Mouse (Mus musculus) embryonic stem cell, embryonic (primary cell): ENCODE data around the gene Dbp.

ENCODE experiments used
- CTCF ChIA-PET, 4 experiments: fragments of 300-600 bp in 2 of 4; fragments of 350-600 bp in 2 of 4; sonication (Branson Sonifier 250); formaldehyde crosslinking; loops; one replicate each; lab custom pipeline; 2022; ENCODE audit warnings: inconsistent platforms in 2 of 4; lab: Charles Lee
- POLR2A ChIA-PET, 4 experiments: fragments of 300-600 bp in 2 of 4; fragments of 350-600 bp in 2 of 4; sonication (Branson Sonifier 250); formaldehyde crosslinking; loops; one replicate each; lab custom pipeline; 2022; ENCODE audit warnings: antibody characterized with exemption in 4 of 4, inconsistent platforms in 1 of 4; lab: Charles Lee

Dbp gene

DNA sequence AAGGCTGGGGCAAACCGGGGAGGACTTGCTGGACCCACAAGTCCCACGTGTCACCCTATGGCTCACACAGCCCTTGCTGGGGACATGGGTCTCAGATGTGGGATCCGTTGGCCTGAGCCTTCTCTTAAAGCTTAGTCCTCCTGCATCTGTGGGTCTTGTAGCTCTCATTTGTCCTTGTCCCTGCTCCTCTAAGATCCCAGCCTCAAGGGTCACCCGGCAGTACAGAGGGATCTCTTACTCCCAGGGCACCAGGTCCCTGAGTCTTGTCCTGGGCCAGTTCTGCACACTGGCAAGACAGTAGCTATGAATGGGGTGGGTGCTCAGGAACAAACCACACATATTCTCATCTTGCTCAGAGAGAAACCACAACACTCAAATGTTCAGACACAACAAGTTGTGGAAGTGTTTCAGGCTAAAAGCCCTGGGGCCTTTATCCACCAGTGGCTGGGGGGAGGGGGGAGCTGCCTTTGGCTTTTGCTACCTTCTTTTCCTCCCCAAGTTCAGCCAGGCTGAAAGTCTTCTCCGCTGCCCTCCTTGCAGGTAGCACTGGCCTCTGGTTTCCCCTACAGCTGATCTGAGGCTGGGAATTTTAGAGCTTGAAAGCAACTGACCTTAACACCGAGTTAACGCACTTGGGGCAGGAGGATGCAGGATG lies 21.4 kb upstream of the Dbp start, which contains the start of gene Ntn5:
Gene Ntn5, plus strand, starts transcription at position 627 of the 655 bp plus-strand sequence.
- POLR2A ChIA-PET, result interaction anchor here (0.5 to 4.7 kb wide), 47 partner anchors 10 to 270 kb away, joined by 3 to 21 read pairs (median 5); partner anchors contain the start of genes Sphk2 (in 3 of the 4), Car11 (in 2 of the 4), Ftl1 (in 2 of the 4) and Fut2 (in 2 of the 4)

DNA sequence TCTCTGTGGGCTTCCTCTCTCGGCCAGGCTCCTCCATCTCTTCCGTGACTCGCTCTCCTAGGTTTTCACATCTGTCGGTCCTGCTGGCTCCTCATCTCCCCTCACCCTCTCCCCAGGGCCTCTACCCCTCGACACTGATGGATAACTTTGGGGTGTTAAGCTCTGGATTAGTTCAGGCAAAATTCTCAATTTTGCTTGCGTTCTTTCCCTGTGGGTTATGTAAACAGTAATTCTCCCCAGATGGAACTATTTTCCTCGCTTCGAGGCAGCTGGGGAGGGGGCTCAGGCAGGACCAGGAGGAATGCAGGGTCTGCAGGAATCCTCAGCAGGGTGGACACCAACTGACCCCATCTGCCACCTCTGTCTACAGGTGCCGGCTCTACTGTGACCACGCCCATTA lies 19.1 kb upstream of the Dbp start:
- POLR2A ChIA-PET, result interaction anchor here in 2 of 4 experiments (0.5 to 1.3 kb wide), 4 partner anchors 9 to 376 kb away, joined by 3 to 4 read pairs (median 4); no protein-coding TSS in a partner anchor
- CTCF ChIA-PET, result interaction anchor here in 2 of 4 experiments (0.6 to 4.1 kb wide), 2 partner anchors 41 to 169 kb away, joined by 3 to 33 read pairs; no protein-coding TSS in a partner anchor

More for the DNA sequence above, 21.4 kb upstream of the Dbp start, which contains the start of gene Ntn5:
- CTCF ChIA-PET, result interaction anchor here (0.5 to 4.1 kb wide), 69 partner anchors 9 to 547 kb away, joined by 3 to 33 read pairs (median 5); partner anchors contain the start of genes Car11 (in 2 of the 4), Fut1 (in 2 of the 4), Sec1 (in 2 of the 4) and Cyth2 (in 1 of the 4)

DNA sequence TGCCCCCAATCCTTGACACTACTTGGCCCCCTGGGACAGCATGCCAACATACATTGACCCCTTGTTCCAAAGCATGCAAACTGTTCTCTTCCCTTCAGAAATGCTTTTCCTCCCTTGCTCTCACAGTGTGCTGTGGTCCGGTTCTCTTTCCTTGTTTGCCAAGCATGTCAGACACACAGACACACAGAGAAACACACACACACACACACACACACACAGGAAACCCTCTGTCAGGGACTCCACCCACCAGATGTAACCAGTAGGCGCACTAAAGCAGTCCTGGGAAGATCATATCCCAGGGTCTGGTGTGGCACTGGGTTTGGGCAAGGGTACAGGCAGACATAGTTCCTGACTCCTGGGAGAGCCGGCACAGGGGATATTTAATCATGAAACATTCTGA lies 18.0 kb upstream of the Dbp start:
- CTCF ChIA-PET, result no interaction called here
- POLR2A ChIA-PET, result interaction anchor here in 1 of 4 experiments (1.3 kb wide), 1 partner anchor 161 kb away, joined by 3 read pairs; the partner anchor contains the start of genes Plekha4 and Ppp1r15a

DNA sequence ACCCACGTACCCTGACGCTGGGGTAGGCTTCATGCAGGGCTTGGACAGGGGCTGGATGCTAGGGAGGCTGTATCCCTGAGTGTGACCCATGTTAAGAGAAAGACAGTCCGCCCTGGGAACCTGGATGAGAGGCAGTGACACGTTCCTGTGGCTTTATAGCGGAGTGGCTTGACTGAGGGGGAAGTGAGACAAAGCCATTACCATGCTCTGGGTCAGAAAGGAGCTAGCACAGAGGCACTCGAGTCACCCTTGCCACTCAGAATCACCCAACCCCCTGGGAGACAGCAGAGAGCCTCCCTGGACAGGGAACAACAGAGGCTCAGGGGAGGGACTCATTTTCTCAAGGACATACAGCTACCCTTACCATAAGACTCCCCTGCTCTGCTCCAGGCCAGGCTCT lies 15.8 kb upstream of the Dbp start:
- ChIA-PET CTCF (no interaction called here), POLR2A (interaction anchor here in 3 of 4 experiments (0.6 to 3.1 kb wide), 13 partner anchors 11 to 232 kb away, joined by 3 to 13 read pairs (median 4); partner anchors contain the start of genes Car11 (in 2 of the 3) and Sphk2 (in 2 of the 3))

DNA sequence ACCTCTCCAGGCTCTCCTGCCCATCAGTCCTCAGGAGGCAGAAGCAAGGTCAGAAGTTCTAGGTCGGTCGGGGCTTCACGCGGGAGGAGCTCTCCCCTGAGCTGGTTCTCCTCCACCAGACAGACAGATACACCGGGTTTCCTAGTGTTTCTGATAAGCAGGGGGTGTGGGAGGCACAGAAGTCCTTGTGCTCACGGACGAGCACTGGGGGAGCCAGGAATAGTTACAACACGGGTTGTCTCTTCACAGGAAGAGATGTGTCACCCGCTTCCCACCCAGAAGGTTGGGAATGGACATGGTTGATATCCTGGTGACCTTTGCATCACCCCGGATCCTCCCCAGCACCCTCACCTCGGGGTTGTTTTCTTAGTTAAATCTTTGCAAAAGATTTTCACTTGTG lies 15.1 kb upstream of the Dbp start:
- POLR2A ChIA-PET, result interaction anchor here in 3 of 4 experiments (0.6 to 3.1 kb wide), 20 partner anchors 10 to 253 kb away, joined by 3 to 14 read pairs (median 4); partner anchors contain the start of genes Car11 (in 2 of the 3), Sphk2 (in 2 of the 3) and Fam83e (in 1 of the 3)
- CTCF ChIA-PET, result interaction anchor here in 2 of 4 experiments (0.5 to 1.0 kb wide), 2 partner anchors 97 to 308 kb away, joined by 3 read pairs; no protein-coding TSS in a partner anchor

DNA sequence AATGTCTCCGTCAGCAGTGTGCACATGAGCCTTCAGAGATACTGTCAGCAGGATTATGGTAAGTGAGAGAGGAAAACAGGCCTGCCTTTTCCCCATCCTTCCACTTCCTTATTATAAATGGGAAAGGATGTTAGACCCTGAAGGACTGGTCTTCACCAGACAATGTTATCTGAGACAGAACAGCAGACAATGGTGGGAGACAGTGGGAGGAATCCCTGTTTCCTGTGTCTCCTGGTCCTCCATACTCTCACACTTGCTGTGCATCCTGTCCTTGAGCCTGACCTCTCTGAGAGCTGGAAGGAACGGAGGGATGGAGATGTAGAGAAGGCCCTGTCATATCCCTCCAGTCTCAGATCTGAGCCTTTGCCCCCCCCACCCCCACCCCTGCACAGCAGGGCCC lies 12.5 kb upstream of the Dbp start:
- ChIA-PET POLR2A (interaction anchor here in 2 of 4 experiments (0.6 to 3.3 kb wide), 3 partner anchors 9 to 540 kb away, joined by 4 to 17 read pairs (median 8); partner anchors contain the start of gene Ntn5 (in 1 of the 2)), CTCF (interaction anchor here in 3 of 4 experiments (1.1 to 3.6 kb wide), 4 partner anchors 8 to 10 kb away, joined by 3 to 18 read pairs (median 7); partner anchors contain the start of gene Ntn5 (in 2 of the 3))

DNA sequence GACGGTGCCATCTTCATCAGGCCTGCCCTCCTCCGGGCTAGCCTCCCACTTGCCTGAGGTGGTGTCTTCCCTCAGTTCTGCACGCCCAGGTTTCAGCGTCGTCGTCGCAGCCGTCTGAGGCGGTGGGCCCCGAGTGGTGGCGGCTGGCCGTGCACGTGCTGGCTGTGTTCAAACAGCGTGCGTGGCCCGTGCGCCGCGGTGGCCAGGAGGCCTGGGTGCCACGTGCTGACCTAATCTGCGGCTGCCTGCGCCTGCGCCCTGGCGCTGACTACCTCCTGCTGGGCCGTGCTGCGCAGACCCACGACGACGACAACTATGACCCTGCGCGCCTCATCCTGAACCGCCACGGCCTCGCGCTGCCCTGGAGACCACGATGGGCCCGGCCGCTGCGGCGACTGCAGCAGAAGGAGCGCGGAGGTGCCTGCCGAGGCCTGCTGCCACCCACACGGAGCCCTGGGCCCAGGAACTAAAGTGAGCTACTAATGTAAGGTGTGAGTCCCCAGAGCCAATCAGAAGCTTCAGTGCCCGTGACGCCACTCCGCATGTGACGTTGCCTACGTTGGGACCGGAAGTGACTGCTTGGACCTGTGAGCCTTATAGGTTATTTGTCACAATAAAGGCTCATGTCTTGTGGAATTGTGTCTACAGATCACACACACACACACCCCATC lies 10.8 kb upstream of the Dbp start, which contains the start of gene Sec1:
Gene Sec1, minus strand, starts transcription at position 482 of the 671 bp plus-strand sequence.
- ChIA-PET CTCF (interaction anchor here in 3 of 4 experiments (0.5 to 3.6 kb wide), 6 partner anchors 11 to 289 kb away, joined by 3 to 18 read pairs (median 6); partner anchors contain the start of genes Ntn5 (in 2 of the 3) and Kcna7 (in 1 of the 3)), POLR2A (interaction anchor here (0.9 to 3.3 kb wide), 13 partner anchors 10 to 175 kb away, joined by 3 to 27 read pairs (median 4); partner anchors contain the start of genes Sphk2 (in 3 of the 4), Dbp (in 2 of the 4), Fut2 (in 1 of the 4) and Ntn5 (in 1 of the 4))

DNA sequence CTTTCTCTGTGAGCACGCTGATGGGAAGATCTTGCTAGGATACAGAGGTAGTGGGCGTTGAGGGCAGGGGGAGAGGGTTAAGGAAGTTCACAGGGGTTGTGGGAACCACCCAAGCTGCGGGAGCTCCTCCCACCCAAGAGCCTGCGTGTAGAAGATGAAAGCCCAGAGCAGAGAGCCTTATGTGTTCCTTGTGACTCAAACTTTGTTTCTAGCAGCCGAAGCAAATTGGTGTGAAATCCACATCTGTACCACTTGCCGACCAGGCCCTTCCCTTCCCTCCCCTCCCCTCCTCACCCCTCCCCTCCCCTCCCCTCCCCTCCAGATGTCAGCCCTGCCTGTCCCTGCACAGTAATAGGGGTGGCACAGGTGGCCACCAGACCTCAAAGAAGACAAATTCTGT lies 9.8 kb upstream of the Dbp start:
- CTCF ChIA-PET, result interaction anchor here in 3 of 4 experiments (0.5 to 3.6 kb wide), 4 partner anchors 12 to 246 kb away, joined by 3 to 18 read pairs (median 8); partner anchors contain the start of gene Ntn5 (in 2 of the 3)
- POLR2A ChIA-PET, result interaction anchor here in 3 of 4 experiments (0.6 to 3.3 kb wide), 12 partner anchors 9 to 96 kb away, joined by 3 to 27 read pairs (median 4); partner anchors contain the start of genes Dbp (in 2 of the 3), Sphk2 (in 2 of the 3), Fam83e (in 1 of the 3) and Fut2 (in 1 of the 3)

DNA sequence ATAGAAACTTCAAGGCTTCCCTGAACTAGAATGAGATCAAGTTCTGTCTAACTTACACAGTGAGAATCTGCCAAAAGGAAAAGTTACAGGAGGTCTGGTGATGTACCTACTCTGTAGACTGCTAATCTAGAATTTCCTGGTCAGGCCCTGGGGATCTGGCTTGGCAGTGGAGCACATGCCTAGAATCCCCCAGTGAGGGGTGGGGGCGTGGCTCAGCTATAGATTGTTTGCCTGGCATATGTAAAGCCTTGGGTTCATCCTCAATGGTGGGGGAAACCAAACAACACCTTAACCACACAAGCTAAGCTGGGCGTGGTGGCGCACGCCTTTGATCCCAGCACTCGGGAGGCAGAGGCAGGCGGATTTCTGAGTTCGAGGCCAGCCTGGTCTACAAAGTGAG lies 7.0 kb upstream of the Dbp start:
- ChIA-PET POLR2A (interaction anchor here in 3 of 4 experiments (0.6 to 14.6 kb wide), 6 partner anchors 18 to 184 kb away, joined by 3 to 640 read pairs (median 5); partner anchors contain the start of genes Fam83e (in 2 of the 3), Rpl18 (in 2 of the 3), Sphk2 (in 2 of the 3) and Spaca4 (in 1 of the 3)), CTCF (interaction anchor here in 1 of 4 experiments (0.6 to 1.5 kb wide), 2 partner anchors 15 to 152 kb away, joined by 3 to 7 read pairs; no protein-coding TSS in a partner anchor)

DNA sequence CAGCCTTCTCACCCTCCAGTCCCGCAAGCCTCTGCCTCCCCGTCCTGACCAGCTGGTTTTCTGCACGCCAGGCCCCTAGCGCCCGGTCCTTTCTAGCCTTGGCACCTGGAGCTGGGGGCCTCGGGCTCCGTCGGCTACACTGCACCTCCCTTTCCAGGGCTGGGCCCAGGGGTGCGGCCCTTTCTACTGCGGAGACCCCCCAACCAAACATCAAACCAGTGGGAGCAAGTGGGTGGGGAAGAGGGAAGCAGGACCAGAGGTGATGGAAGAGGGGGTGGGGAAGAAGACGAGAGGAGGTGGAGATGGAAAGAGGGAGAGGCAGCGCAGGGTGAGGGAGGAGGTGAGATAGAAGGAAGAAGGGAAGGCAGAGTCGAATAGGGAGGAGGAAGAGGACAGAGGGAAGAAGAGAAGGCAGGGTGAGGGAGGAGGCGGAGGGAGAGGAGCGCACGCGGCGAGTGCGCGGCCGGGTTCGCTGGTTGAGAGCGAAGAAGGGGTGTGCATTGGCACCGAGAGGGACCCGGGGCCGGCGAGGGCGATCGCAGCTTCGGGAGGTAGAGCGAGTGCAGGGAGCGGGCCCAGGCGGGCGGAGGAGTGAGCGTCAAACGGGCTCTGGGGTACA lies 5.3 kb upstream of the Dbp start, which contains the start of gene Car11:
Gene Car11, plus strand, starts transcription at position 321 of the 619 bp plus-strand sequence.
- POLR2A ChIA-PET, result interaction anchor here in 3 of 4 experiments (0.5 to 14.6 kb wide), 26 partner anchors 9 to 498 kb away, joined by 3 to 640 read pairs (median 6); partner anchors contain the start of genes Fam83e (in 3 of the 3), Rpl18 (in 2 of the 3), Sphk2 (in 2 of the 3) and Bax (in 1 of the 3)
- CTCF ChIA-PET, result interaction anchor here (0.6 to 3.6 kb wide), 10 partner anchors 17 to 1141 kb away, joined by 3 to 29 read pairs (median 4); partner anchors contain the start of genes Gys1 (in 2 of the 4), Ntn5 (in 2 of the 4) and Lmtk3 (in 1 of the 4)

DNA sequence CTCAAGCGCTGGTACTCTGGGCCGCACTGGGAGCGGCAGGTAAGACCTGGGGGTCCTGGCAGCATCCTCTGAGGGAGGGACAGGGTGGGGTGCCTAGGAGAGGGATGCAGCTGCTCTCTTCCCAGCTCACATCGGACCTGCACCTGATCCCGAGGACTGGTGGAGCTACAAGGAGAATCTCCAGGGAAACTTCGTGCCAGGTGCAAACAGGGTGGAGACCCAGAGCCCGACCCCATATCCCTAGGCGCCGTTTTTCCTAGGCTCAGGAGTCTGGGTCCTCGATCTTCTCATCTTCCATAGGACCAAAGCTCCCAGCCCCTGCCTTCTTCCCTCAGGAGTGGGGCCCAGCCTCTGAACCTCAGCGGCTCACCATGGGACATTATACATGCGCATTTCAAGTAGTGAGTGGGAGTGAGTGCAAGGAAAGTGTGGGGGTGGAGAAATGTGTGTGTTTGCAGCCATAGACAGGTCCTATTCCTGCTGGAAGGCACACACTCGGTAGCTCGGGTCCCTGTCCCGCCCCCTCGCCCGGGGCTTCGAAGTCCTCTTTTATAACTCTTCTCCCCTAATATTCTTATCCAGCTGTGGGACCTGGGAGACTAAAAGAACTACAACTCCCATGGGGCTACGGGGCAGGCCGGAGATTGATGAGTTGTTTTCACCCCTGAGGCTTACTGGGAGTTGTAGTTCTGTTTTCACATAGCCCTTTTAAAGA lies 4.4 kb upstream of the Dbp start:
- ChIA-PET POLR2A (interaction anchor here in 3 of 4 experiments (0.6 to 14.6 kb wide), 50 partner anchors 8 to 571 kb away, joined by 3 to 640 read pairs (median 4); partner anchors contain the start of genes Fam83e (in 3 of the 3), Rpl18 (in 3 of the 3), Sphk2 (in 3 of the 3) and Ntn5 (in 2 of the 3)), CTCF (interaction anchor here in 3 of 4 experiments (0.7 to 3.6 kb wide), 9 partner anchors 17 to 358 kb away, joined by 3 to 29 read pairs (median 4); partner anchors contain the start of genes Gys1 (in 2 of the 3) and Ntn5 (in 2 of the 3))

DNA sequence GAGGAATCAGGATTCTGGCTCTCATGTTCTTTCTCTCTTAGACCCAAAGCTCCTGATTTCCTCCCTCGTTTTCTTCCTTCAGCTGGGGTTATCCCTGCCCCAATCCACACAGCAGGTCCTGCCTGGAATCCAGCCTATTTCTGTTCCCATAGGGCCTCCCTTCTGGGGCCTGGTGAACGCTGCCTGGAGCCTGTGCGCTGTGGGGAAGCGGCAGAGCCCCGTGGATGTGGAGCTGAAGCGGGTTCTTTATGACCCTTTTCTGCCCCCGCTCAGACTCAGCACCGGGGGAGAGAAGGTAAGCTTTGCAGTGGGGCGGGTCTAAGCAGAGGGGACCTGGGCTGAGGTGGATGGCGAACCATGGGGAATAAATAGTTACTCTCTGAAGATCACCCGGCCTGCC lies 3.8 kb upstream of the Dbp start:
- CTCF ChIA-PET, result interaction anchor here in 3 of 4 experiments (0.9 to 3.6 kb wide), 8 partner anchors 18 to 267 kb away, joined by 3 to 29 read pairs (median 5); partner anchors contain the start of genes Gys1 (in 2 of the 3) and Ntn5 (in 2 of the 3)
- POLR2A ChIA-PET, result interaction anchor here (0.6 to 14.6 kb wide), 48 partner anchors 8 to 572 kb away, joined by 3 to 640 read pairs (median 4); partner anchors contain the start of genes Rpl18 (in 4 of the 4), Fam83e (in 3 of the 4), Sphk2 (in 3 of the 4) and Ftl1 (in 2 of the 4)

DNA sequence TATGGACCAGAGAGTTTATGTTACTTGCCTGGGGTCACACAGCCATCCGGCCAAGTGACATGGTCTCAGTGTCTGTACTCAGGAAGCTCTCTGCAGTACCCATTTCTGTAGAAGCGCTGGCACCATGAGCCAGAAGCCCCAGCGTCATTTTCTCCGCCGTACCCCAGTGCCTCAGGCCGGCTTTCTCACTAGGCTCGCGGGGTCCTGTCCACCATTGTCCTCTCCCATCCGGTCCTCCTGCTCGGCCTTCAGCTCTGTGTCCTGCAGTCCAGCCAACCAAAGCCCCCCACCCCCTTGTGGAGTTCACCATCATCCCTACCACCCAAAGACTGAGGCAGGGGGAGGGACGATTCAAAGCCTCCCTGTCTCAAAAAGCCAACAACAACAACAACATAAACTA lies 3.3 kb upstream of the Dbp start:
- POLR2A ChIA-PET, result interaction anchor here (0.7 to 14.6 kb wide), 34 partner anchors 8 to 572 kb away, joined by 3 to 640 read pairs (median 4); partner anchors contain the start of genes Rpl18 (in 4 of the 4), Fam83e (in 3 of the 4), Ntn5 (in 2 of the 4) and Sphk2 (in 2 of the 4)
- CTCF ChIA-PET, result interaction anchor here in 3 of 4 experiments (0.7 to 3.6 kb wide), 4 partner anchors 19 to 267 kb away, joined by 4 to 29 read pairs (median 6); partner anchors contain the start of genes Ntn5 (in 2 of the 3) and Gys1 (in 1 of the 3)

DNA sequence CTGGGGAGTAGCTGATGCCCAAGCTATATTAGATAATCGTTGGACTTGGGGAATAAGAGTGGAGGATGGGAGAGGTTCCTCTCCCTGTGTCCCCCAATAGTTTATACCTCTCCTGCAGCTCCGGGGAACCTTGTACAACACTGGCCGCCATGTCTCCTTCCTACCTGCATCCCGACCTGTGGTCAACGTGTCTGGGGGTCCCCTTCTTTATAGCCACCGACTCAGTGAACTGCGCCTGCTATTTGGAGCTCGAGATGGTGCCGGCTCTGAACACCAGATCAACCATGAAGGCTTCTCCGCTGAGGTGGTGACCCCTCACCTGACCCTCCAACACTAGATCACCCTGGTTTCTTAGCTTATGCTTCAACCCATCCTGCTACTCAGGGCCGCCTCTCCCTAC lies 2.6 kb upstream of the Dbp start:
- CTCF ChIA-PET, result interaction anchor here in 3 of 4 experiments (0.7 to 3.6 kb wide), 3 partner anchors 19 to 268 kb away, joined by 4 to 29 read pairs (median 4); partner anchors contain the start of genes Gys1 (in 1 of the 3) and Ntn5 (in 1 of the 3)
- POLR2A ChIA-PET, result interaction anchor here in 3 of 4 experiments (0.7 to 14.6 kb wide), 12 partner anchors 8 to 236 kb away, joined by 3 to 640 read pairs (median 4); partner anchors contain the start of genes Rpl18 (in 3 of the 3), Fam83e (in 2 of the 3), Sphk2 (in 2 of the 3) and Bax (in 1 of the 3)
